Mouse (Mus musculus): ENCODE data around the gene Ntmt1. TPM values are rescaled to one million over a fixed set of nuclear protein-coding genes. Genes with fewer than 3 reads are reported as not detected.
A peak's percentile ranks its signal among the peaks of the same experiment; 100 is the strongest.

The Ntmt1 gene
- total RNA-seq (2021) = 10 to 100 TPM; 32.1 to 32.5 TPM
- long read RNA-seq, transcript Ntmt1-201 (4 exons, 1,387 nt) = major isoform, 35 of 48 reads
- long read RNA-seq, partial matches to known transcripts = 4 of 48 reads
- long read RNA-seq, other reads (novel, unspliced or antisense) = 7 of 48 reads

DNA sequence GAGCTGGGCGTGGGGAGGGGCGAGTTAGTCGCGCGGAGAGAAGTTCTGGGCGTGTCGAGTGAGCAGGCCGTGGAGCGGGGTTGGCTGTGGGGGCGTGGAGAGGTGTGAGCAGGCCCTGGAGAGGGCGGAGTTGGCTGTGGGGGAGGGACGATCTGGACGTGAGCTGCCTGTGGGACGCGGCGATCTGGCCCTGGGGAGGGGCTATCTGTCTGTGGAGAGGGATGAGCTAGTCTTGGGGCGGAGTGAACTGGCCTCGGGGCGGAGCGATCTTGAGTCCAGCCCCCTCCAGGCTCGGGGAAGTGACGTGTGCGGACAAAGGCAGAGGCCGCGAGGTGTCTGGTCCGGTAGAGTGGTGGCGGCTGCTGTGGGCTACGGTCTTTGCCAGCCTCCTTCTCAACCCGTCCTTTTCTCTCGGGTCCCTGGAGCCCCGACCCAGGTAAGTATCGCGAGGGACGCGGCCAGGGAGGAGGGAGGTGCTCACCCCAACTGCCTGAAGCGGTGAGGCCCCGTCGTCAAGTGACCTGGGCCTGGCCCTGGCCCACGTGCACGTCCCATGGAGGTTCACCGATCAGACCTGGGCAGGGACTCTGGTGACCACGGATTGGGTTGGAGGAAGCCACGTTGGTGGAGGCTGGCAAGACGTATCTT, at the start of gene Ntmt1:
Ntmt1 (plus strand) TSS at position 179 of the 648 bp plus-strand sequence.
- DNase-seq (ENCODE audit: low spot score in 2 of 2) = peak; percentile 98 to 99

DNA sequence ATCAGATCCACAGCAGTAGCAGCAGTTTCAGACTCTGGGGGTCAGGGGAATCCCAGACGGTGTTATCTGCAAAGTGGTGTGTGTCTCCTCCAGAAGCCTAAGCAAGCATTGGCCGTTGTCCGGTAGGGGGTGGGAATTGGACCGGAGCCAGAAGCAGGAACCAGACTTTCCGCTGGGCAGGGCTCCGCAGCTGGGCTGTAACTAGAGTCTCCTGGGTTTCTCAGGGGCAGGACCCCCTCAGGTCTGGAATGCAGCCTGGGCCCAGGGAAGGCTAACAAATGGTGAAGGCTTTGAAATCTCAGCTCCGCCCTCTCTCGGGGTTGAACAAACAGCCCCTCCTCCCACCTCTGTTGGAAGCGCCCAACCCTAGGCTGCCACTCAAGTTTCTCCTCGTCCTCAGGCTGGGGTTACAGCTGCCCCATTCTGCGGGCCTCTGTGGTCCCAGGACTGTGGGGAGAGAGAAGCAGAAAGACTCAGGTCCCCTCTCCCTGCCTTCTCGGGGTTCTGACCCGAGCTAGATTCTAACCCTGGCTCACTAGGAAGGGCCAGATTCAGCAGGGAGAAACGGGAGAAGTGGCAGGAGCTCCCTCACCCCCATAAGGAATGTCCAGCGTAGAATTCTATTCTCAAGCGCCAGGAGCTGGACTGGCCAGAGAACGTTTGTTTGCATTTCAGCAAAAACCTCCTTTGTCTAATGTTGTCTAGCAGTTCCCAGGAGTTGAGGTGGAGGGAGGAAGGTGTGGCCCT, 49.1 kb upstream of the Ntmt1 start:
- DNase-seq (ENCODE audit: low spot score in 2 of 2) = peak; percentile 25 to 57

DNA sequence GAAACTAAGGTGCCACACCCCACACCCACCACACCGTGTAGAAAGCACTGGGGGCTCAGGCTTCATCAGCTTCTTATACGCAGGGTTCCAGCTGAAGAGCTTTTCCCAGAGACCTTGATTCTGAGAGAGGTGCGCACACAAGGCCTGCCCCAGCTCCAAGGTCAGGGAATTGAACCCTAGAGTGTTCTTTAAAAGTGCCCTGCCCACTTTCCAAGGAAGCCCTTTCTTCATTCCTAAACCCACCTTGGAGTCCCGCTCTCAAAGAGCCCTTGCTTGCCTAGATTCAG, 48.6 kb upstream of the Ntmt1 start:
- DNase-seq (ENCODE audit: low spot score in 2 of 2) = no peak

DNA sequence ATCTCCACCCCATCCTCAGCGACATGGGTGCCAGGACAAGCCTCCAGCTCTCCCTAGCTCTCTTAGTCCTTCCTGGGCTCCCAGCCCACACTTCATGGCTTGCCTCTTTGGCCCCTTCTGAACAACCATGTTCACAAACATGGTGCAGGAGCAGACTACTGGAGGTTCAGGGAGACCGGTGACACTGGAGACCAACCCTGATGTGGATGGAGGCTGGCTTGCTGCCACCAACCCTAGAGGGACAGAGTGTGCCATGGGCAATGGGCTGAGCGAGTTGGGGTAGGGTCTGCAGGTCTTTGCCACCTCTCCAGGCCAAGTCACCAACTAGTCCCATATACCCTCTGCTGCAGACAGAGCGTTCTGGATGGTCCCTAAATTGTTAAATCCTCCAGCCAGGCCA, 48.2 kb upstream of the Ntmt1 start:
- DNase-seq (ENCODE audit: low spot score in 2 of 2) = no peak

DNA sequence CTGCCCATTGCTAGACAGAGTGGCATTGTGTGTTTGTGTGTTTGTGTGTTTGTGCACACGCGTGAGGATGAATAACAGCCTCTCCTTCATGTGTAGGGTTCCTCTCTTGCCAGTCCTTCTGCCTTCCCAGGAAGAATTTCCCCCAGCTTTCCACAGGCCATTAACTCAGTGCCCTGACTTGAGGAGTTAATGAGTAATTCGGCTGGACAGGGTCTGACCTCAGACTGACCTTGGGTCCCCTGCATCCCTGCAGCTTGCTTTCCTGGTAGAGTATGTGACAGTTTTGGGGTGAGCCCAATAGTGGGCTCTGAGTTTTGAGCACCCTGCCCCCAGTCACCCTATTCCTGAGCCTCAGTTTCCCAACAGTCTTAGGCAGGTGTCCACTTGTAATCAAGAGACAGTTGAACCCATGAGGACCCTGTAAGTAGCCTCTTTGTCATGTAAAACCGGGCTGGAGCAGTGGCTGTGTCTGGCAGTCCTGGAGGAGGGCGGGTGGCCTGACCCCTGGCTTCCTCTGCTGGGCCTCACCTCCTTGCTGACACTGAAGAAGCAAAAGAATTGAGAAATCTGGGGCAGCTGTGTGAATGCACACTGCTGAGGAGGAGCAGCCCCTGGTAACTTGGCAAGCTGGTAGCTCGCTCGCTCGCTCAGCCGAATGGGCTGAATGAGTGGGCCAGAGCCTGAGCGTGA, 47.6 kb upstream of the Ntmt1 start:
- no peak for DNase-seq (ENCODE audit: low spot score in 2 of 2)

DNA sequence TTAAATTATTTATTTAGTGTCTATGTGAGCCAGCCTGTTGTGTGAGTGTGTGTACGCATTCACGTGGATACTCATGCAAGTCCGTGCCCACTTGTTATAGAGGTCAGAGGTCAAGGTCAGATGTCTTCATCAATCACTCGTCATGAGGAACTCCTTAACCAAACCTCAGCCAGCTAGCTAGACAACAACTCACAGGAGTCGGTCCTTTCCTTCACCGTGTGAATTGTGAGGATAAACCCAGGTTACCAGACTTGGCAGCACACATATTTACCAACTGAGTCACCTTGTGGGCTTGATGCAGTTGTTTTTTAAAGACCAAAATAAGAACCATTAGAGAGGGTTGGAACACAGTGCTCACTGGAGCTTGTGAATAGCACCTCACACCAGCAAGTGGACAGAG, 46.9 kb upstream of the Ntmt1 start:
- DNase-seq (ENCODE audit: low spot score in 2 of 2) = no peak

DNA sequence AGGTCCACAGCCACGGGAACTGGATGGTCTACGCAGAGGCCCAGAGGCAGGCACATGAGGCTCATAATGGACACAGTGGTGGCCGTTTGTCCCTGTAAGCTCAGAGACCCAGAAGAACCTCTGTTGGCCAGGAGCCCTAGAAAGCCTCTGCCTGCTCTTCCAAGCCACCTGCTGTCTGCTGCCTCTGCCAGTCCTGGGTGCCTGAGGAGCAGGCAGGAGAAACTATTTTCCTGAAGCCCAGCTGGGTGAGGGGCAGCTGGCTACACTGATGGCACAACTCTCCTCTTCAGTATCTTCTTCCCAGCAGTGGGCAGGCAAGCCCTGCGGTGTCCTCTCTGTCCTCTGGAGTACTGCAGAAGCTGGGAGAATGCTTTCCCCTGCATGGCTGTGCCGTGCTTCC, 41.2 kb upstream of the Ntmt1 start:
- DNase-seq (ENCODE audit: low spot score in 2 of 2) = no peak

DNA sequence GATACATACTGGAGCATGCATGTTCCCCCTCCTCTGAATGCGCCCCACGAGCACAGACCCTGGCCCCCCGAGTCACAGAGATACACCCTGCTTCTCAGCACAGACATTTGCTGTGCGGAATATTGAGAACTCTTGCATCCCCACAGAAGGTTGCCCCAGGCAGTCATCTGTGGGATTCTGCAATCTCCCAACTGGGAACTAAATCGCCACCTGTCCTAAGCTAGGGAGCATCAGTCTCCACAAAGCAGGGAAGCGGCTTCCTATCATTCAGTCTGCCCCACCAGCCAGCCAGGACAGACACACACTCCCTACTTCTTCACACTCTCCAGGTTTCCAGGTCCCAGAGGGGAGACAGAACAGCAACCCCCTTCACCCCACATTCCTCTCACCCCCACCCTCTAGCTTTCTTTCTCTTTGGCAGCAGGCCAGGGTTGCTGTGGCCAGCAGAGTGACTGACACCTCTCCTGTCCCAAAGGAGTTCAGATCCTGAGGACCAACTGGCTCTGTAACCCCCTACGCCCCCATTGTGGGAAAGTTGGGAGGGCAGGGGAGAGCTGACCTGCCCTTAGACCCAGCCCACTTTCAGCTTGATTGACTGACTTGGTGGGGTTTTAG, 39.9 kb upstream of the Ntmt1 start:
- DNase-seq (ENCODE audit: low spot score in 2 of 2) = peak in 1 of 2 experiments; percentile 59

DNA sequence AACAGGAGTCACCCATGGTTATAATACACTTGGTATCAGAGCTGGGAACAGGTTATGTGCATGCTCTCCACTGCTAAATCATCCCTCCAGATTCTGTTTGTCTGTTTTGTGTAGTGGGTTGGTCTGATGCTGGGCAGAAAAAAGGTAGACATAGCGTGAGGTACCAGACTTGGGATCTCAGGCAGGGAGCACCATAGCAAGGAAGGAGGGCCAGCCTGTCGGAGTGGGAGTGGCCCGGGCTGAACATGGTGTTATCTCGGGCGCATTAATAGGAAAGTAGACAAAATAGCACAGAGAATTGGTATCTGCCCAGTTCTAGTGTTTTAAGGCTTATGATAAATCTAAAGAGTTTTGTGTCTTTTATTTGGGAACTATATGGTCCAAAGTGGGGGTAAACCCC, 39.1 kb upstream of the Ntmt1 start:
- DNase-seq (ENCODE audit: low spot score in 2 of 2) = no peak

DNA sequence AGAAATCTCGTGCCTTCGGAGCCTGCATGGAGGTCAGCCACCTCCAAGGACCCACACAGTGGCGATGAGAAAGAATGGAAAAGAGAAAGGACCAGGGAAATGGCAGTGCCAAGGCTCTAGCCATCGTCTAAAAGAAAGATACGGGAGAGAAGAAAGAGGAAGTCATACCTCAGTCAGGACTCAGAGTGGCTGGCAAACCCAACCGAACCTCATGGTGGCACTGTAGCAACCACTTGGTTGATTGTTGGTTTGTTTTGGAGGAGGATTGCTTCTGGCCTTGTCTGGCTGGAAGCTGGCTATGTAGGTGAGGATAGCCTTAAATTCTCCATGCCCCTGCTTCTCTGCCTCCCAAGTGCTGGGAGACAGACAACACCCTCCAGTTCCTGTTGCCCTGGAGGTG, 38.4 kb upstream of the Ntmt1 start:
- DNase-seq (ENCODE audit: low spot score in 2 of 2) = no peak

DNA sequence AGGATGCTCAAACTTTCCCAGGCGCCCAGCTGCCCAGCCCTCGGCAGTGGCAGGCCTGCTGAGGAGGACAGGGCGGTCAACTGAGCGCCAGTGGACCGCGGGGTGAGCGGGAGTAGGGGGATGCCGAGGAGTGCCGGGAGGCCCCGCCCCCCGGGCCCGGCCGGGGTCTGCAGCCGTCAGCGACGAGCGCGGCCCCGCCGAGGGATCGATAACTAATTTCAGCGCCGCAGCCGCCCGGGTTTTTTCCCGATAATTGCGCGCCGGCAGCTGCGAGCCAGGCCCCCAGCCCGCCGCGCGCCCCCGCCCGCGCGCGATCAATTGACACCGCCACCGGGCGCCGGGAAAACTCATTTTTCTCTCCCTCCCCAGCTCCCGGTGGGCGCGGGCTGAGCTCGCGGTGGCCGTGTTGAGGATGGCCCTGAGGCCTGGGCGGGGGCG, 36.2 kb upstream of the Ntmt1 start:
- peak in 1 of 2 experiments; percentile 28 for DNase-seq (ENCODE audit: low spot score in 2 of 2)

DNA sequence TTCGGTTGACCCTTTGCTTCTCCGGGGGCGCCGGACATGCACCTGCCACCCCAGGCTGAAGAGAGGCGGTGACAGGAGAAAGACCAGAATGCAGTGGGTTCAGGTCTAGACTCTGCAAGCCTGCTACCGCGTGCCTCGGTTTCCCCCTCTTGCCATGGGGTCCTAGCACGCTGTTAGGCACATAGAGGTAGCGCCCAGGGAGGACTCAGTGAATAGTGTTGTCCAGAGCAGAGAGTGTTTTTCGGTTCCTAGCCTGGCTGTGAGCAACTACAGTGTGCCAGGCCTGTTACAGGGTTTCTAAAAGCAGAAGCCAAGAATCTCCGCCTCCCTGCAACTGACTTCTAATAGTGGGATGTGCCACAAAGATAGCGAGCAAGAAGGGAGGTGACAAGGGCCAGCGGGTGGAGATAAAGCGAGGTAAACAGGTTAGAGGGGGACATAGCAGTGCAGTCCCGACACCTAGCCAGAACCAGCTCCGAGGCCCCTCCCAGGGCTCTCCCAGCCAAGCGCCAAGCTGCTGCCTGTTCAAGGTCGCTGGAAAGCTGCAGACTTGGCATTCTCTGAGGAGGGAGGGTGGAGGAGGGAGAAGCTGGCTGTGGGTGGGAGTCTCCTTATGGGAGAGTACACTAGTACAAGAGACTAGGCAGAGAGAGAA, 35.7 kb upstream of the Ntmt1 start:
- DNase-seq (ENCODE audit: low spot score in 2 of 2) = peak; percentile 75 to 82

DNA sequence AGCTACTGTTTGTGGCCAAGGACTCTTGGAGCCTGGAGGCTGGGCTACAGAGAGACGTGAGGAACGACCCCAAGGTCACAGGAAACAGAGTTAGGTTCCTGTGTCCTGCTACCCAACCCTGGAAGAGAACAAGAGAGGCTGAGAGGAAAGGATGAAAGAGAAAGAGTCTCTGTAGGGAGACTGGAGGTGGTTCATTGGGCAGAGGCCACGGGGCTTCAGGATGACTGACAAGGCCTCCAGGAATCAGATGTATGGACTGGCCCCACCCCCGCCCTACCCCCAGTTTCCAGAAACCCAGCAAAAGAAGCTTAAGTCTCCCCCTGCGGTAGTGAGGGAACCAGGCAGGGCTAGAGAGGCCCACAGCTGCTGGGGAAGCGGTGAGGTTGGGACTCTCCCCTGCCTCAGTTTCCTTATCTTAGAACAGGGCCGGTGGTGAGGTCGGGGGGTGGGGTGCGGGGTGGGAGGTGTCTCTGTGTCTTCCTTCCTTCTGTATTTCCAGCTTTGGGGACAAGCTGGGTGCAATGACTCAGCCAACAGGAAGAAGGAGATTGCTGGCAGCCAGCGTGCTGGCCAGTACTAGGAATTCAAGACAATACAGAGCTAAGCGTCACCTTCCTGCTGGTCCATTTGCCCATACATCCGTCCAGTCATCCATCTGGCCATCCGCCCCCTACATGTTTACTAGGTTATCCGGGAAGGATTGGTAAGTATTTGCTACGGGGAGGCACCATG, 34.9 kb upstream of the Ntmt1 start:
- DNase-seq (ENCODE audit: low spot score in 2 of 2) = no peak

DNA sequence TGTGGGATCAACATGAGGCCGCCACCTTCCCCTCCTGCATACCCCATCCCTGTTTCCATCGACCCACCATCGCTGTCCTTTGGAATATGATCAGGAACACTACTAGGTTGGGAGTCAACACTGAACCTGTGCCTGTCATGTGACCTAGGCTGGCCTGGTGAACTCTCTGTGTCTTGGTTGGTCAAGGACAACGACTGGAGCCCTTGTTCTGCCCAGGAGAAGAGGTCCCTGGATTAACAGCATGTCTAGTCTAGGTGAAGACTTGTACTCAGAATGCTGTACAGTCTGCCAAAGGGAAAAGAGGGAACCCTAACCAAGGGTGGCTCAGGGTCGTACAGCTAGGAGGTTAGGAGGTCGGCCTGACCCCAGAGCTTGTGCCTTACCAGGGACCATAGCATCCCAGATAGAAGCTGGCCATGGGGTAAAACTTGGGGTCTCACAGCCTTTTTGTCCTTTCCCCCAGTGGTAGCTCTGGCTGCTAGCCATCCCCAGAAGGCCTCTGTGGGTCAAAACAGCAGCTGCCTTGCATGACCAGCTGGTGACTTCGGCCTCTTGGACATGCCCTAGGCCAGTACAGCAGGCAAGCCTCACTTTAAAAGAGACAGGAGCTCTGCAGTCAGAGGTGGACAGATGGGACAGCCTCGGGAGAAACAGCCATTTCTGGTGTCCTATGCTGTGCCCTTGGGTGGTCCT, 34.2 kb upstream of the Ntmt1 start:
- DNase-seq (ENCODE audit: low spot score in 2 of 2) = no peak

DNA sequence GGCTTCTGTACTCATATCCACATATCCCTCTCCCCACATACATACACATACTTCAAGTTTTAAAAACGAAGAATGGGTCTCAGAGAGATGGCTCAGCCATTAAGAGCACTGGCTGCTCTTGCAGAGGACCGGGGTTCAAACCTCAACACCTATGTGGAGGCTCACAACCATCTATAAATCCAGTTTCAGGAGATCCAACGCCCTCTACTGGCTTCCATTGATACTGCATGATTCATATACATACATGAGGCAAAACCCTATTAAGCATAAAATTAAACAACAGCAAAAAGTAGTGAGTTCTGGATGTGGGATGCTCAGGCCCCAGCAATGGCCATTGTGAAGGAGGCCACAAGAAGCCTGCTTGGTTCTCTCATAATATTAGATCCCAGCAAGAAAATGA, 31.7 kb upstream of the Ntmt1 start:
- no peak for DNase-seq (ENCODE audit: low spot score in 2 of 2)

DNA sequence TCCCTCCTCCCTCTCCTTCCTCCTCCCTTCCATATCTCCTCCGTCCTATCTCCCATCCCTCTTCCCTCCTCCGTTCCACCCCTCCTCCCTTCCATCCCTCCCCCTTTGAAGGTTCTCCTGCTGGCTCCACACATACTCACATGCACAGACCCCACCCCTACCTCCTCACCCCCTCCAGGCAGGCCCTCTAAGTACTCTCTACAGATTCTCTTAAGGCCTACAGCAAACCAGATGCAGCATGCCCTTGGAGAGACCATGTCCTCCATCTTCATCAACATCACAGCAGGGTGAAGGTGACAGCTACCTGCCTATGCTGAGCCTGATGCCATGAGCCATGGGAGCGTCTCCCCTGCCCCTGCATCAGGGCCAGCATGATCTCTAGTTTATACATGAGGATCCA, 30.4 kb upstream of the Ntmt1 start:
- DNase-seq (ENCODE audit: low spot score in 2 of 2) = no peak

DNA sequence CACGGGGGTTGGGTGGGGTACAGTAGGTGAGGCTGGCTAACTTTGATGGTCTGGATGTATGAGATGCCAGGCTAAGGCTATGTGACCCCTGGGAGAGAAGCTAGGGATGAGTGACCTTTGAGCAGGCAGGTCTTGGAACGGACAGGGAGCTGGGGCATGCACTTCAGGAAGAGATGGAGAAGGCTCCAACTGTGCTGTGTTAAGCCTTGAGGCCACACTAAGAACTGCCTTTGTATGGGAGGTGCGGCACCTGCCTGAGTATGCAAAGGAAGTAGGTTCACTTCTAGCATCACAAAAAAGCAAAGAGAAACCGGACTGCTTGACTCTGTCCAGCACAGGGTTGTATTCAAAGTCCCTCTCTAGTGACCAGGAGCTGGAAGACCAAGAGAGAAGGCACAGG, 29.4 kb upstream of the Ntmt1 start:
- no peak for DNase-seq (ENCODE audit: low spot score in 2 of 2)

DNA sequence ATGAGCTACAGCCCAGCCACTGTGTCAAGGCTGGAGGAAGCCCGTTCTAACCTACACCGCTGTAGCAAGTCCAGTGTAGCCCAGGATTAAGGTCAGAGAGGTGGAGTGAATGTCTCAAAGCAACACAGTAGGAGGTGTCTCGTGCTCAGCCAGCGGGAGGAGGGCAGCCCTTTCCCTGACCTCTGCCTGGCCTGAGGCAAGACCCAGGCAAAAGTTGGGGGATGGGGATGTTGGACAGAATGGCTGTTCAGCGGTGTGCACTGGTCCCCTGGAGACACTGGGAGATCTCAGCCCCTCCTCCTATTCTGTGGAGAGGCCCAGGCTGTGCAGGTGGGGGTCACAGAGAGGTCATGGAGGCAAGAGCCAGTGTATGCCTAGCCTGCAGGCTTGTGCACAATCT, 28.4 kb upstream of the Ntmt1 start:
- no peak for DNase-seq (ENCODE audit: low spot score in 2 of 2)

DNA sequence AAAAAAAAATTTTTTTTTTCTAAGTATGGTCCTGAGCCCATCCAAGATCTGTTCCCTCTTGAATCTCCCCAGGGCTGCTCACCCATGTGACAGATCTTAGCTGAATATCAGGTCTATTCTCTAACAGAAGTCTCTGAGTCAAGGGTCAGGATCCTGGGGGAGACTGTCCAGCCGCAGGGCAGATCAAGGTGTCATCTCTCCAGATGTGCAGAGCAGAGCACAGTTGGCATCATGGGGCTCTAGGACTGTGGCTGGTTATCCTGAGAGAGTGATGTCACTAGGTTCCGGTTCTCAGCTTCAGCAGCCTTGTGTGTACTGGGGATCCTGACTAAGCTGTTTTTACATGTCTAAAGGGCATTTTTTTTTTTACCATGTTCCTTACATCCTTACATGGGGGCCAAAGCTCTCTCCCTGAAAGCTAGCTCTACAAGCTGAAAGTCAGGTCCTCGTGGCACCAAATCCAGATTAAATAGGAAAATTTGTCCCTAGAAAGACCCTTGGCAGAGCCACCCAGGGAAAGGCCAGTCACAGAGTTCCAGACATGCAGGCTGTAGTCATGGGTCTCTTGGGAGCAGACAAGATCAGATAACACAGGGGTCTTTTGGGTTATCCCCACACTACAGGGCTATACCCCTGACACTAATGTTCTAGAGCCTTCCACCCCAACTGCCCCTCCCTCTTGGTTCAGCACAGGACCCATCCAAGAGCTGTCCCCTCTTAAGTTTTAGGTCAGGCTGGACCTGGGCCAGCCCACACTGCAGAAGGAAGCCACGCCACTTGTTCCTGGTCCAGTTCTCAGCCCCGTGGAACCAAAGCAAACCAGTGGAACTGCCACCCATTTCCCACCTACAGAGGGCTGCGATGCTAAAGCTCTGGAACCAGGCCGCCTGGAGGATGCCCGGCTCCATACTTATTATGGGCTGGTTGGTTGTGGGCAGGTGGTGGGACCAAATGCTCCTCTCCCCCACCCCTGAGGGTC, 25.0 kb upstream of the Ntmt1 start:
- no peak for DNase-seq (ENCODE audit: low spot score in 2 of 2)
